Mouse (Mus musculus) spleen, postnatal 4 days (tissue): ENCODE measurements around the gene Ms4a8a.
"Not testable (repeated sequence)": the region's sequence is repeated elsewhere in the genome, so short reads cannot be mapped to it uniquely, and the experiment has no call there.

ENCODE experiments used
- DNase-seq, 2 experiments: peaks; one replicate each; pipeline ENCODE4 v3.0.0; 2022; ENCODE audit warnings: low spot score in 2 of 2

Gene Ms4a8a

DNA sequence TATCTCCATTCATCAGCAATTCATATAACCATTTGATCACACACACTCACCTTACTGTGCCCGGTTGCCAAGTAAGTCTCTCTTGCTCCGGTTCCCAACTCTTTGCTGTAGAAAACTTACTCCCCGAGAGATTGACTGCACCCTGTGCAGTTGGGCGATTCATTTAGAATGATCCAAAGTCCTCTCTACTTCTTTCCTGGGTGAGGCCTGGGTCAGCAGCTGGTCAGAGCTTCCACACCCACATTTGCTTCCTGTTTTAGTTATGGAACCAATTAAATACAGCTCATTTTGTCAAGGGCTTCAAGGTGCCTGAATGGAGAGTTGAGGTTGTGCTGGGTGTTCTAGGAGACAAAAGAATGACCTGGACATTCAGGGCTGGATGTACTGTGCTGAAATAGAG is at the start of gene Ms4a8a:
Ms4a8a (minus strand) TSS at position 169 of the 400 bp plus-strand sequence.
- DNase-seq, result no peak

DNA sequence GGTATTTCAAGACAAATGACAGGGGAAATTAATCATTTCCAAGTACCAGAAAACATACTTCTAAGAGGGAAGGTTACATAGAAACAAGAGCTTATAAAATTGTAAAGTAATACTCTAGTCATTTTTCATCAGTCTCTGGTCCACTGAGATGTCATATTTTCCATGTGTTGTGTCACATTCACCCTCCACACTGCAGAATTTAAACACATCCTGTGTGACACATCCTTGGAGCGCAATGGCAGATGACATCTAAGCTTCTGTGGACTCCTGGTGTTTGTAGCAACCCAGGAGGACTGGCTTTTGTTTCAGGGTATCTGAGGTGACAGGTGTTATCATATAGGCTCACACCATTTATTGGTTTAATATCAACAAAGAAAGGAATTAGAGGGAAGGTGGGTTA is 48.8 kb upstream of the Ms4a8a start:
- no peak for DNase-seq

DNA sequence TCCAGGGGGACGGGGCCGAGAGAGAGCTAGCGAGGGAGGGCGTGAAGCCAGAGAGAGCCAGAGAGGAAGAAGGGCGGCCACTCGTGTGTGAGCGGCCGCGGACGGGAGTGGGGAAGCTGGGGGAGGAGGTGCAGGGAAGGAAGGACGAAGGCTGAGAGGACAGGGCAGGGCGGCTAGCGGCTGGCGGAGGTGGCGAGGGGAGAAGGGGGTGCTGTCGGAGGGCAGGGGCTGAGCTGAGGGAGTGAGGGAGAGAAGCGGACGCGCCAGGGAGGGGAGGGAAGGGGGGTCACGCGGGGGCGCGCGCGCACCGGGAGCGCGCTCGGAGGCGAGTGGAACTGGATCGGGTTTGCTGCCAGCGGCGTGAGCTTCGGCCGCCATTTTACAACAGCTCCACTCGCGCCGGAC is 40.1 kb upstream of the Ms4a8a start:
- not testable (repeated sequence) for DNase-seq

DNA sequence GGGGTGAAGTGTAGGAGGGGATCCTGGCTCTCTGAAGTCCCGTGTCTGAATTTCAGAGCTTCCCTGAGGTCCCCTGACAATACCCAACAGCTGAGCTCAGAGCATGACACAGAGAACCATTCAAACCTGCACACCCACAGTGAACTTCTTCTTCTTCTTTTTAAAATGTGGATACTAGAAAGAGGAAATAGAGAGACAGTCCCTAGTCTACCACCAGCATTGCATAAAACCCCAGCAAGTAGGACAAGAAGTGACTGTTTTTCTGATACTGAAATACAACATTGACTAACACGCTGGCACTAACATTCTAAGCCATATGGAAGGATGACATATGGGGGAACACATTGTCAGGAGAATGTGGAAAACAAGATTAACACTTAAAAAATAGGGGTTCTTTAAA is 38.4 kb upstream of the Ms4a8a start:
- DNase-seq, result no peak

DNA sequence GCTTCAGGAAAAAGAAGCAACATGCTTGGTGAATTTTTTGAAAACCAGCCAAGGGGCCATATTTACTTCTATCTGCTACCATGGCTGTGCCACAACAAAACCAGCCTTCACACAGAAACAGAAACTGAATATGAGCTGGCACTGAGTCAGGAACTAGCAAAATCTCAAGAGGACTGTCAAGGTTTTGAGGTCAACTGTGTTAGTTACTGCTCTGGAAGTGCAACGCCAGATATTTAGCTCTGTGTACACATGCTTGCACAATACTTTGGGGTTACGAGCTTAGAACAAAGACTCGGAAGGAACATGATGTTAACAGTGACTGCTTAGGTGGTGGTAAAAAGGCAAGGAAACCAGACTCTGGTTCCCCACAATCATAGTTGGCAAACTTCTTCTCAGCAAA is 26.8 kb upstream of the Ms4a8a start:
- DNase-seq, result no peak

DNA sequence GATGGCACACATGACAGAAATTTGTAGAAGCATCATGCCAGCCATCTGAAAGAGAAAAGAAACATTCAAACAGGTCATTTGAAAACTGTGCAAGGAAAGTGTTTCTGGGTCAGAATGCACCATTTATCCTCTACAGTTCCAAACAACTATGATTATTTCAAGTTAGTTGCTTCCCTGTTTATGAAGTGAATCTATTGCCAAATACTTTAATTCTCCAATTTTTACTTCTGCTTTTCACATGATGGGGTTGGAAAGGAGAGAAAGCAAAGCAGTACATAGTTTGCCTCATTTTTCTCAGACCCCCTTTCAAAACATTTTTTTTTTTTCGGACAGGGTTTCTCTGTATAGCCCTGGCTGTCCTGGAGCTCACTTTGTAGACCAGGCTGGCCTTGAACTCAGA is 21.0 kb upstream of the Ms4a8a start:
- DNase-seq, result no peak

DNA sequence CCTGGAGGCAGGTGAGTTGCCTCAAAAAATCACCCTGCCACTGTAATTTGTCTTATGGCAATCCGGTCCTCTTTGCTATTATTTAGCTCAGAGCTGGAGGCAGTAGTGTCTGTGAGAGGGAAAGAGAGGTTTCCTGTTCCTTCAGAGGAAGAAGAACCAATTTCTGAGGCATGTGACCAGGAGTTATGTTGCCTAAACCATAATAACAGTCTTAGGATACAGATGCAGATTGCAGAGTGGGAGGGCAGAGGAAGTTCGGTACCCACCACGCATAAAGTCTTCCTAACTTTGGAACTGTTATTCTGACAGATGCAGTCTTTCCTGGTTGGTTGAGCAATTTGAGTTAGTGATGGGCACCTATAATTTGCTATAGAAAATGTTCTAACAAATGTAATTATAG is 17.5 kb upstream of the Ms4a8a start:
- DNase-seq, result no peak

DNA sequence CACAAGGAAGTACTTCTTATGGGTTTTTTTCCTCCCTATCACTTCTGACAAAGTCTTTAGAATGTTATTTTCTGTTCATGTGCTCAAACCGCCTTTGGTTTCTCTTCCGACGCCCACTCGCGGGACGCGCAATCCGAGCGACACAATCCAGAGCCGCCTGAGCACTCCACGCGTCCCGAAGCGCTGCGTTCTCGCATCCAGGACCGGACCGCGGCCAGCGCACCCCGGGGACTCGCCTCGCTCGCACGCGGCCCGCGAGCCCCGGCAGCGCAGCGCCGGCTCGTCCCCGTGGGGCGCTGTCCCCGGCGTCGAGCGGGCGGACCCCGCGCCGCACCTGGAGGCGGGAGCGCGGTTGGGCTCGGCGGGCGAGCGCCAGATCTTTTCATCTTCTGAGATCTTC is 11.2 kb upstream of the Ms4a8a start:
- DNase-seq, result not testable (repeated sequence)

DNA sequence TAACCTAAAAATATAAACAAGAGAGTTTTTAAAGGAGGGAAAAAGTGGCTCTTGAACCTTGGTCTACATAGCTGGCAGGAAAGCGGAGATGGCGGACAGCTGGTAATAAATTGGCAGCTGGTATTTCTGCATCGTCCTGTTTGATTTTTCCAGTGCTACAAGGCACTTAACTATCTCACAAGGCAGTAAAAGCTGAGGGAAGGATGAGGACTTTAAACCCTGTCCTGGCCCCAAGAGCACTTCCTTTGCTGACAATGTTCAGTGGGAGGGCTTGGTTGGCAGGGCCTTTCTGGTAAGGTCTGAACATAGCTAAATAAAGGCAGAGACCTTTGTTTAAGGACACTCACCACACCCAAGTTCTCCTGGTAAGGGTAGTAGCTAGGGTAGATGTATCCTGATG is 10.5 kb downstream of the Ms4a8a start:
- no peak for DNase-seq

DNA sequence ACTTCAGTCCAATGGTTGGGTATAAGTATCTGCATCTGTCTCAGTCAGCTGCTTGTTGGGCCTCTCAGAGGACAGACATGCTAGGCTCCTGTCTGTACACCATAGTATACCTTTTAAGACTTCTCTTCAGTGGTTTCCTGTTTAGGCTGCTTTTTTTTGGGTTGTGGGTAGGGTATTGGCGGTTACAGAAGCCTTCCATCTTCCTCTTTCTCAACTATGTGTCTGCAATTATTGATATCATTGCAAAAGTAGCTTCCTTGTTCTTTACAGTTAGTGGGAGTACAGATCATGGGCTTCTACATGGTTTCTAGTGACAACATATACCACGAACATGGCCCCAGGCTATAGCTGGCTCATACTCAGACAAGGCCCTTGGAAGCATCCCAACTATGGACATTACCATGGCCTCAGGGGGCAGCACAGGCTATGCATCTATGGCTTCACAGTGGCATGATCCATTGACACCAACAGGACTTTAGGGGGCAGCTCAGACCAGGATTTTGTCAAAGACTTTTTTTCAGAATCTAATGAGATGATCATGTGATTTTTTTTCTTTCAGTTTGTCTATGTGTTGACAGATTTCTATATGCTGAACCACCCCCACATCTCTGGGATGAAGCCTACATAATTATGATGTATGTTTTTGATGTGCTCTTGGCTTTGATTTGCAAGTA is 15.6 kb downstream of the Ms4a8a start:
- DNase-seq, result no peak

DNA sequence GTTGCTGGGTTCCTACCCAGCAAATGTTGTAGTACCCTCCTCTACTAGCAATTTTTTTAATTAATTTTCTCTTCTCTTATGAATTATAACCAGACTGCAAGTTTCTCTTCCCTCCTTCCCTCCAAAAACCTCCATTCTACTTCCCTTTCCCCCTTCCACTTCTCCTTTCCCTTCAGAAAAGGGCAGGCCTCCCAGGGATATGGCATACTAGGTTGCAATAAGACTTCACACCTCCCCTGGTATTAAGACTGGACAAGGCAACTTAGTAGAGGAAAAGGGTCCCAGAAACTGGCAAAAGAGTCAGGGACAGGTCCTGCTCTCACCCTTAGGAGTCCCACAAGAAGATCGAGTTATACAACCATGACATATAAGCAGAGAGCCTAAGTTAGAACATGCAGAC is 20.0 kb downstream of the Ms4a8a start:
- DNase-seq, result no peak

DNA sequence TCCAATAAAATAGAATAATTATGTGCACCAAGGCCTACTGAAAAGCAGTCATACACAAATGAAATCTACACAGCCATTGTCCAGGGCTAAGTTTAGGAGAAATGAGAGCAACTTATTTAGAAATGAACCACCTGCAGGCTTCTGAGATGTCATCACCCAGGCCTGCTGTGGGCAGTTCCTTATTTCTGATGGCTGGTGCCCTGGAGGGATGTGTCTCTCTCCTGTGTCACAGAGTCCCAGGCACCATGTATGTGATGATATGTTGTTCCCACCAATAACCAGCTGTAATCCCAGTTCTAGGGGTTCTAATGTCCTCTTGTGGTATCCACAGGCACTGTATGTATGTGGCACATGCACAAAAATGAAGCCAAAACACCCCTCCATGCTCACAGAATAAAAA is 20.9 kb downstream of the Ms4a8a start:
- no peak for DNase-seq

DNA sequence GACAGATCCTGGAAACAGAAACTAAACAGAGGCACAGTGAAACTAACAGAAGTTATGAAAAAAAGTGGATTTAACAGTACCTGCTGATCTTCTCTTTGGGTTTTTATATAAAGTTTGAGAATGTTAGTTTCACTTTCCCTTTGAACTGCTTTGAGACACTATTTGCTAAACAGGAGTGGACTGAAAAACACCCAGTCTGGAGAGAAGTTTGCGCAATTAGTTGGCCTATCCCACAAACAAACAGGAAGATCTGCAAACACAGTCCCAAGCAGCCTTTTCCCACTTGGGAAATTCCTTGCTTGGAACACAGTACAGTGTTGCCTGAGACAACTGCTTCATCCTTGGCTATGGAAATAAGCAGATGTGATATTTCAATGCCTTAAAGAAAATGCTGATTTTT is 25.2 kb downstream of the Ms4a8a start:
- not testable (repeated sequence) for DNase-seq

DNA sequence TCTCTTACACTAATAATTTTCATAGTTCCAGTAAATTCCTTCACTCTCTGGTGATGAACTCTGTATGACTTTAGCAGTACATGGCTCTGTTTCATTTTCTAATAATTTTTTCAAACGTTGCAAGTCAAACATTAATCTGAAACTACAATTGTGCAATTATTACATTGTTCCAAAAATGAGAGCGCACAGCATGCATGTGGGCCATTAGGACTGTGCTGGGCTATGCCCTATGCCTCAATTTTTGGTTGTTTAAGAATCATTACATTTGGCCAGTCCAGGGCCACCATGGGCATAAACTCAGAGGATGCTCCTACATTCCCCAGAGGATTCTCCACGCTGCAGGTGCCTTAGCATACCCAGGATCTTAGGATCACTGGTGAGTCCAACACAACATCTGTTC is 27.6 kb downstream of the Ms4a8a start:
- DNase-seq, result no peak

DNA sequence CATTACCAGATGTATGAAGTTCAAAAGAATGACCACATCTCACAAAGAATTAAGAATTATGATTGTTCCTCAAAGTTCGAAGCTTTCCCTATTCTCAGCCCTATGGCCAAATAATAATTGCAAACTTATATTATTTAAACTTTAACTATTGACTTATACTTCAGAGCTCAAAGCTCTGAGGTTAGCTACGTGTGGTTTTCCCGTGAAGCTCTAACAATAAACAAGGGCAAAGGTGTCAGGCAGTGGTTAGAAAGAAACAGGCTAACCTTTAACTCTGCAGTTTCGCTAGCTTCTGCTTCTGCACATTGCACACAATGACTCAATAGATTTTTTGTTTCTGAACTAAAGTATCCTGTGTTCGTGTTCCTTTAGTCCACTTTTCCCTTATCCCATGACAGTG is 28.0 kb downstream of the Ms4a8a start:
- no peak for DNase-seq

DNA sequence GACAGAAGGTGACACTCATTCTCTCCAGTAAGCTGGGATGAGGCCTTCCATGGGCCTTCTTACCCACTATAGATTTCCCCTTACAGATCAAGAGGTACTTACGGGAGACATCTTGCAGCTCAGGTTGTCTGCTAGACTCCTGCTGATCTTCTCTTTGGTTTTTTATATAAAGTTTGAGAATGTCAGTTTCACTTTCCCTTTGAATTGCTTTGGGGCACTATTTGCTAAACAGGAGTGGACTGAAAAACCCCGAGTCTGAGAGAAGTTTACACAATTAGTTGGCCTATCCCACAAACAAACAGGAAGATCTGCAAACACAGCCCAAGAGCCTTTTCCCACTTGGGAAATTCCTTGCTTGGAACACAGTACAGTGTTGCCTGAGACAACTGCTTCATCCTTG is 30.6 kb downstream of the Ms4a8a start:
- DNase-seq, result no peak

DNA sequence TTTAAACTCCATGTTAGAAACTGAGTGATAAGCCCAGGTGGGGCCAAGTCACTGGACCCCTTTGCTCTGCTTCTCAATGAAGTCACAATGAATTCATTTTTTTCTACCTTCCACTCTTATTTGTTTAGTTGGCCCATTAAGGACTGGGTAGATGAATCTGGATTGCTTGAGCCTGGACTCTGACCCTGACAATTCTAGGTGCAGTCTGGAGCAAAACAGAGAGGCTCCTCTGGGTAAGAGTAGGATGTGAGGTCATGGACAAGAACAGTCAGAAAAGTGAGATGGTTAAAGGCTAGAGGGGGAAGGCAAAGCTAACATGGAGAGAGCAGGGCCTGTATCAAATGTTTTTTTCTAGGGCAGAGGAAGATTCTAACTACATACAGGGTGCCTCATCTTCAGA is 31.5 kb downstream of the Ms4a8a start:
- DNase-seq, result no peak

DNA sequence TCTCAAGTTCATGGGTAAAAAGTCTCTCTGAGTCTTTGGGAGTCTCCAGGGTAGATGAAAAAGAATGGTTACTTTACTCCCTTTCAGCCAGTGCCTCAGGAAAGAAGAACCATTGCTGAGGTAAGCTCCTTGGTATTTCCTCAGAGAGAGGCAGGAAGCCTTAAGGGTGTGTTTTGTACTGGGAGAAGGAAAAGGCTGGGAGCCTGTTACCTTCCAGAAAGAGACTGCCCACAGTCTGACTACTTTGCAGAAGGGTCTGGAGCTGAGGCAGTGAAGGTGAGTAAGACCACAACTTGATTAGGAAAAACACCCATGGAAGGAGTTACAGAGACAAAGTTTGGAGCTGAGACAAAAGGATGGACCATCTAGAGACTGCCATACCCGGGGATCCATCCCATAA is 32.4 kb downstream of the Ms4a8a start:
- no peak for DNase-seq

DNA sequence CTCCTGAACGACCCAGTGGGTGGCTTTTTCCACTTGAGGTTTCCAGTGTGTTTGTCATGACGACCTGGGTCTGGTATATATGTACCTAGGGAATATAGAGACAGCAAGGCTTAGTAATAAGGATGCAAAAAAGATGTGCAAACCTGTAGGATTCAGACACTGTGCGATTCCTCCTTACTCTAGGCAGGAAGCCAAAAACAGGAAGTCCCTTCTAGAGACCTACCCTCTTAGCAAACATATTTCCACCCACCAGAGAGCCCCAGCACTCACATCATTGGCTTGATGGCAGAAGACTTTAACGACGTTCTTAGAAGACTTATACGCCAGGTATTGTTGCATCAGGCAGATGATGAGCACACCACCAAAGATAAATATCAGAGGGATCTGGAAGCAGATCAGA is 32.9 kb downstream of the Ms4a8a start:
- DNase-seq, result no peak

DNA sequence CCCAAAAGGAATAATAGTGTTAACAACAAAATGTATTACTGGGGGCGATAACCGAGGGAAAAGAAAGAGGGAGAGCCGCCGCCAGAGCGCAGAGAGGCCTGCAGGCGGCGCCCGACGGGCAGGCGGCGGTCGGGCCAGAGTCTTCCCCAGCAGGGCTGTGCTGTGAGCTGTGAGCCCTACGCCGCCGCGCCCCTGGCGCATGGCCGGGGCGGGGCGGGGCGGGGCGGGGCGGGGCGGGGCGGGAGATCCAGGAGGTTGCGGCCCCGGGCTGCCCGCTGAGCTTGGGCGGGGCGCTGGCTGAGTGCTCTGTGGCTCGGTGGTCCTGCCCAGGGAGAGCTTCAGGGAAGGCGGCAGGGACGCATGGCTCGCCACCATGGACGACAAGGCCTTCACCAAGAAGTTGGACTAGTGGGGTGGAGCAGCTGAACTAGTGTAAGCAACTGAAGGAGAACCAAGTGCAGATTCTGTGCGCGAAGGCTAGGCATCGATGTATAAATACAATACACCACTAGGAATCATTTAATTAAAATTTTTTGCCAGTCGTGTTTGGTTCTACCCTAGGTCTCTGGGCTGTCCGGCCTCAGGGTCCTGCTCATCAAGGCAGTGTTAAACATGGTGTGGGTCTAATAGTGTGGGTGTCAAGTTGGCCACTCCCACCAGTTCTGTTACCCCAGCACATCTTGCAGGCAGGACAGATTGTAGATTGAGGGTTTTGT is 35.7 kb downstream of the Ms4a8a start:
- peak; percentile 61 to 79 for DNase-seq

DNA sequence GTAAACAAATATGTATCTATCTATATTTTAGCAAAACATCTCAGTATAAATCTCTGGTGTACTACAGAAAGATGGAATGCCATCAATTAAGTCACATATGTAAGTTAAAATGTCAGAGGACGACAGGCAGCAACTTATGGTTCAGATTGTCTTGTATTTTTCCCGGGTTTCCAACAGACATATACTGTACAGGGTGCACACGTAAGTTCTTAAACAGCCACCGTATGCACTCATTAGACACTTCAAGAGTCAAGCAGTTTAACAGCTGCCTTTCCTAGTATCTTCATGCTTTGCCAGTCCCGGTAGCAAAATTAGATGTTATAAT is 36.3 kb downstream of the Ms4a8a start:
- no peak for DNase-seq

DNA sequence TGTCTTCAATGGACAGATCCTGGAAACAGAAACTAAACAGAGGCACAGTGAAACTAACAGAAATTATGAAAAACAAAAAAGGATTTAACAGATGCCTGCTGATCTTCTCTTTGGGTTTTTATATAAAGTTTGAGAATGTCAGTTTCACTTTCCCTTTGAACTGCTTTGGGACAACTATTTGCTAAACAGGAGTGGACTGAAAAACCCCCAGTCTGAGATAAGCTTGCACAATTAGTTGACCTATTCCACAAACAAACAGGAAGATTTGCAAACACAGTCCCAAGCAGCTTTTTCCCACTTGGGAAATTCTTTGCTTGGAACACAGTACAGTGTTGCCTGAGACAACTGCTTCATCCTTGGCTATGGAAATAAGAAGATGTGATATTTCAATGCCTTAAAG is 43.3 kb downstream of the Ms4a8a start:
- DNase-seq, result no peak

DNA sequence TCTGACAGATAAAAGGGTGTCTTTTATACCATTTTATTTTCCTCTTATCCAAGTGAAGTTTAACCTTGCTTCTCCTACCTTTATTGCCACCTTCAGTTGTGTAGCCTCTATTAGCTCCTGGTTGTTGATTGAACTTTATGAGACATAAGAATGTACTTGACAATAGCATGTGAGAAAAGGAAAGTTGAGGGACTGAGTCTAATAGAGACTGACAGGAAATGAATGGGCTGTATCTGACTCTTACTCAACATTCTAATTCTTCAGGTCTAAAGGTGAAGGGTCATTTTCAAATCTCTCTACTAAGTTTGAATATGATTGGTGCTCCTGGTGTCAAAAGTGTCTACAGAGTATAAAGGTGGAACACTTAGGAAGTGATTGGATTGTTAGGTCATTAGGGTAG is 58.5 kb downstream of the Ms4a8a start:
- DNase-seq, result no peak

DNA sequence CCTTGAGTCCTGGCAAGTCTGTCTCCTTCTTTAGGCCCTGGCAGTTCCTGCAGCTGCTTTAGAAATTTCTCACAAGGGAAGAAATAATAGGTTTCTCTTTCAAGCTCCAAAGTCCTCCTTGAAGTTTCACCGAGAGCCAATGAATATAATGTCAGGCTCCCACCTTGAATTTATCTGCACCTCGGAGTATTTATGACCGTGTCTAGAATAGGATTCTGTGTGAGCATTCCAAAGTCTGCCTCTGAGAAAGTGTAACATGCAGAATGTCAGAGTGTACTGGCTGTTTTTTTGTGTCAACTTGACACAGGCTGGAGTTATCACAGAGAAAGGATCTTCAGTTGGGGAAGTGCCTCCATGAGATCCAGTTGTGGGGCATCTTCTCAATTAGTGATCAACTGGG is 63.0 kb downstream of the Ms4a8a start, which contains the start of gene Ms4a18:
Ms4a18 (minus strand) TSS at position 141 of the 400 bp plus-strand sequence.
- DNase-seq, result no peak
